Mouse (Mus musculus) C2C12 (cell line): ENCODE results near the gene Gm9508.

ENCODE experiments used
- CEBPB ChIP-seq: IDR thresholded peaks from one replicate; pipeline ENCODE4 v1.6.1; 2011; ENCODE audit warnings: low read depth, mild to moderate bottlenecking, control low read depth, moderate library complexity
- CTCF ChIP-seq: IDR thresholded peaks from one replicate; pipeline ENCODE4 v1.5.1; 2011; ENCODE audit not compliant: control insufficient read depth, insufficient read depth, insufficient read length
- FOSL1 ChIP-seq: IDR thresholded peaks from one replicate; pipeline ENCODE4 v1.8.0; 2011; ENCODE audit warnings: mild to moderate bottlenecking, low read length; ENCODE audit not compliant: poor library complexity, insufficient read depth, severe bottlenecking
- MAX ChIP-seq: IDR thresholded peaks from one replicate; pipeline ENCODE4 v1.6.1; 2011; ENCODE audit warnings: mild to moderate bottlenecking, control low read depth
- MYOD1 ChIP-seq: IDR thresholded peaks from one replicate; pipeline ENCODE4 v1.6.1; 2011; ENCODE audit warnings: low read depth; ENCODE audit not compliant: control insufficient read depth, insufficient read length
- MYOG ChIP-seq: IDR thresholded peaks from one replicate; pipeline ENCODE4 v1.6.1; 2011; ENCODE audit not compliant: control insufficient read depth, insufficient read length; ENCODE audit errors: extremely low read depth
- USF1 ChIP-seq: IDR thresholded peaks from one replicate; pipeline ENCODE4 v1.6.1; 2011; ENCODE audit warnings: low read depth, mild to moderate bottlenecking, control low read depth, moderate library complexity

GRCm38 (mm10) chr10:77677562-77677961 lies 19.5 kb downstream of the Gm9508 start:
- TF ChIP-seq CTCF (no peak), FOSL1 (no peak), MYOD1 (no peak), USF1 (no peak), MAX (no peak), CEBPB (no peak), MYOG (no peak)
